Mouse (Mus musculus): ENCODE measurements around the gene Mesd.

The Mesd gene

DNA sequence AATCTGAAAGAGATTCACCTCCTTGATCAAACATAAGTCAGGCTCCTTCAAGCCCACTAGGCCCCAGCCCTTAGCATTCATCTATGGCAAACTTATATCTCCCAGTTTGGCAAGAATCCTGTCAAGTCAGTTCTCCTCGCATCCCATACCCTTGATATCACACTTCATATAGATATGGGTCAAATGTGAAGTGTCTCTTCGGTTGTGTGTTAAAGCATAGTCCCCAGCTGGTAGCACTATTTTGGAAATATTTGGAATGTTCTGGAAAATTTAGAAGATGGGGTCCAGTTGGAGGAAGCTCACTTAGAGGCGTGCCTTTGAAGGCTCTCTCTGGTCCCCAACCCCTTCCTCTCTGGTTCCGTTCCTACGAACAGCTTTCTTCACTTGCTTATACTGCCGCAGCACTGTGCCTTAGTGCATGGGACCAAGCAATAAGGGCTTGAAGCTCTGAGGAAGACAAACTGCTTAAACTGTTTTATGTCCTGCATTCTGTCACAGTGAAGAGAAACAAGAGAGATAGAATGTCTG lies 29.2 kb downstream of the Mesd start:
- DNase-seq (ENCODE audit: low spot score in 2 of 2): no peak

DNA sequence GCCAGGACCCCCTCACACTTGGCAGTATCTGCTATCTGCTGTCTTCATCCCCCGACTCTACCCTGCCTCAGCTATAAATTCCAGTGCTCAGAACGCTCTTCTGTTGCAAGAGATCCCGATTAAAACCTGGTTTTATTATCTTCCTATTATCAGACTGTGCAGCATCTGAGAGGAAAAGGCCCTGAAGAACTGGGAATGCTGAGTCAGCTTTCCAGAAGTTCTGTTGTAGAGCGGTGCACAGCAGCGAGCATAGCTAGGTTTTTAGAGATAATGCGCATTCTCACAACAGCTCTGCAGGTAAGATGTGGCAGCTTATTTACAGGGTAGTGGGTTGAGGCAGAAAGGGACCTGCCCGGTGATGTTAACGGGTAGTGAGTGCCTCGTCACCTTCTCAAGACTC lies 29.7 kb downstream of the Mesd start:
- DNase-seq (ENCODE audit: low spot score in 2 of 2): no peak

DNA sequence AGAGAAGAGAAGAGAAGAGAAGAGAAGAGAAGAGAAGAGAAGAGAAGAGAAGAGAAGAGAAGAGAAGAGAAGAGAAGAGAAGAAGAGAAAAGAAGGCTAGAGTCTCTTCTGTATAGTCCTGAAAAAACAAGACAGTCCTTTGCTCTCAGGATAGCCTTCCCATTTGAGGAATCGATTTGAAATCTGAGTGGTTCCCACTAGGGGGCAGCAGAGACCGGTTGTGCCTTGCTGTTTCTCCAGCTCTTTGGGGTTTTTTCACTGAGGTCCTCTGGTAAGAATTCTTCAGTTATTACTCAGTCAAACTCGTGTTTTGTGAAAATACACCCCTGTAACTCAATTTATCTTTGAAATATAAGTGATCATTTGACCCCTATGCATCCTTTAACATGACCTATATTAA lies 30.3 kb downstream of the Mesd start:
- DNase-seq (ENCODE audit: low spot score in 2 of 2): peak; percentile 69 to 86

DNA sequence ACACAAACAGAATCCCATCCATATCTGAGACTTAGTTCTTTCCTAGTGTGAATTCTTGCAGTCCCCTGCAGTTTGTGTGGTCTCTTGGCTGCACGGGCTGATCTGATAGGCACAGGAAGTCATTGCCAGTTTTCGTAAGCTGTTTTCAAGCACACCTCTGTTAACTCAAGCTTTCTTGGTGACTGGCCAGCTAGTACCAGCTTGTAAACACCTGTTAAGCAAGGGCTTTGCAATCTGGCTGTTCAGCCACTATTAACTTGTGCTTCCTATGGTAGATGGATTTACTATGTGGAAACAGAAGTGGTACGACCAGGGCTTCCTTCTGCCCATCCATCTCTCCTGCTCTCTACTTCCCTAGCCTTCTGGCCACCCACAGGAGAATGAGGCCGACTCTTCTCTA lies 36.0 kb downstream of the Mesd start:
- no peak for DNase-seq (ENCODE audit: low spot score in 2 of 2)

DNA sequence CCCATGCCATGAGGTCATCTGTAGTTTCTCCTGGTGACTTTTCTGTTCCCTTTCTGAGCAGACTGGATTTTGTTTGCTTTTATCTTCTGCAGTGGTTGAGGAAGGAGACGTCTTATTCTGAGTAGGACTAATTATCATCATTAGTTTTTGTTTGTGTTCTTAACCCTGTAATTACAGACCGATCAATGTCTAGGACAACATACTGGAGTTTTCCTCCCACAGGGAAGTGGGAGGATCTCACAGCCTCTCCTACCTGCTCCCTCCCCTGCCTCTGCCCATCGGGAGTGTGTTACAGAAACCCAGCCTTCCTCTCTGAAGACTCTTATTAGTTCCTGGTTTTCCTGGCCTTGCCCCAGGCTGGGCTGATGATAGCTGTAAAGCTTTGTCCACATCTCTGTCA lies 37.4 kb downstream of the Mesd start:
- no peak for DNase-seq (ENCODE audit: low spot score in 2 of 2)

DNA sequence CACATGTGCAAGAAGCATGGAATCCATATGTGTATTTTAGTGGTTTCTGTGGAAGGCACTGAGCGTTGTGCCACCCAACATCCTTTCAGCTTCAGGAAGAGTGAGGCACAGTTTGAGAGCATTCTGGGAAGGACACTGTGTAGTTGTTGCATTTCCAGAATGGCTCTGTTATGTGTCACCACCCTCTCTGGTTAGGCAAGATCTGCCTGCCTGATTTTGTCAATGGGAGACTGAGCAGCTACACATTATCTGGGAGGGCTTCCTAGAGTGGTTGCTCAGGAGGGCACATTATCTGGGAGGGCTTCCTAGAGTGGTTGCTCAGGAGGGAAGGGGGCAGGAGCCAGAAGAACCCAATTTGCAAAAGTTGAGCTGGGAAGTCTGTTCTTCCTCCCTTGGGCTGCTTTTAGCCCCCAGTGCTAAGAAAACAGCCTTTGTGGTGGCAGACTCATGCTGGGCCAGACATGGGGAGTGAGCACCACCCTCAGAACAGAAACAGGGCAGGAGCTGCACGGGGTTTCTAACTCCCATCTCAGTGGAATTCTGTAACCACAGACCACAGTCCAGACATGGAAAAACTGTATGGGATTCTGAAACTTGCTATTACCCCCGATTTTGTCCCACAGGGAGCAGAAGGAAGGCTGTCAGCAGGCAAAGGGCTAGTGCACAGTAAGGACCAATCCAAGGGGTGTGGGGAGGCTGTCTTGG lies 54.9 kb downstream of the Mesd start:
- no peak for DNase-seq (ENCODE audit: low spot score in 2 of 2)

DNA sequence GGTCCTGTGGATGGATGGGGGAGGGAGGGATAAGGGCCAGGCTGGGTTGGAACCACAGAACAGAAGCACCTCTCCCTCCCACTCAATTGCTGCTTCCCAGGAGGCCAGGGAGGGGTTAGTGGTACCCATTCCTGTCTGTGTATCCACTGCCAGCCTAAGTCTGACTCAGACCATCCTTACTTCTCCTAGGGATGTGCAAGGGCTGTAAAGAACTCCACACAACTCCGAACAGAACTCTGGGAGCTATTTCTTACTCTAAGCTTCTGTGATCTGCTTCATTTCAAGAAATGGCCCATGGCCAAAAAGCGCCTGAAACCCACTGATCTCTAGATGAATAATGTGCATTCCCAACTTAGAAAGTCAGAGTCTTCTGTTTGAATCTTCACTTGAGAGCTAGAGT lies 55.9 kb downstream of the Mesd start:
- DNase-seq (ENCODE audit: low spot score in 2 of 2): no peak

DNA sequence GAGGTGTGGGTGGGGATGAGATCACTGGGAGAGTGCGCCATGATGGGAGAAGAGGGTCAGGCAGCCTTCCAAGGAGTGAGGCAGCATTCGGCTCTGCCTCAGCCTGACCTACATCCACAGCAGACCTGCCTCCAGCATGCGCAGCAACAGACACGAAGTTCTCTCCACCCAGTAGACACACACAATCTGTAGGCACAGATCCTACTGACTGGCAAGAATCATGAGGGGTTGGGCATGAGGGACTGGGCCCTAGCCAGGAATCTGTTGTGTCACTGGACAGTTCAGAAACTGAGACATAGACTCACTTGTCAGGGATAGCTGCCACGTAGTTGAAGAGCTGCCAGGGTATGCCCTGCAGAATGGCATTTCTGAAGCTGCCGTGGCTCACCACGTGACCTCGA lies 57.4 kb downstream of the Mesd start:
- DNase-seq (ENCODE audit: low spot score in 2 of 2): no peak

DNA sequence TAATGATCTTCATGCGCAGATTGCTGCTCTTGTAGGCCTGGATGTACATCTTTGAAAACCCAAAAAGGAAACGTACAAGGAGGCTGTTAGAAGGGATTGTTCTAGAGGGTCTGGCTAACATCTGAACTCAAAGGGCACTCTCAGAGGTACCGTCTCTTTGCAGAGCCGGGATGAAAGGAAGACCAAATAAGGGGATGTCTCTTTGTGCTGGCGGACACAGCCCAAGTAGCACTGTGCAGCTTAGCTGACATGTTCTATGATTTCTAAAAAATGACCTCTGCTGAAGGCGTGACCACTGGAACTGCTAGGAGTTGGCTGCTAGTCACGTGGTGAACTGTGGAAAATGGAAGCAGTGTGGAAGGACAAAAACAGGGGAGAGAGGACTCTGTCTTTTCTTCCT lies 64.5 kb downstream of the Mesd start:
- no peak for DNase-seq (ENCODE audit: low spot score in 2 of 2)

DNA sequence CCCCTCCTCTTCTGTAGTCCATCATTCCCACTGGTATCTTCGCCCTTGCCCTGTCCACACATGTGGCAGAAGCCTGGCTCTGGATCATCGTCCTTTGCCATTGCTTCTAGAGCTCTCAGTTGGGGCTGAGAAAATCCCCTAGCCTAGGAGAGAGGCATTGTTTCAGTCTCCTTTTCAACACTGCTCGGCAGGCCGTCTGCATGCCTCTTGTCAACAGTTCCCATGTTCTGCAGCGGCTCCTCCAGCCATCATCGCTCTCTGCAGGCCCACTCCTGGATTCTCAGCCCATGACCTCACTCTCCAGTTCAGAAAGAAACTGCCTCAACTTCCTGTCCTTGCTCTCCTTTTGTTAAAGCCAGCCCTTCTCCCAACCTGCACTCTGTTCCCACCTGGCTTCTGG lies 65.4 kb downstream of the Mesd start:
- DNase-seq (ENCODE audit: low spot score in 2 of 2): no peak

Measured in urinary bladder, postnatal 4 days (tissue).